Mouse (Mus musculus): ENCODE results near the gene Chrna1. TPM values are rescaled to one million over a fixed set of nuclear protein-coding genes. Genes with fewer than 3 reads are reported as not detected.

Chrna1 gene
- 0.05 and 0.07 TPM in 2 replicates for polyA plus RNA-seq (2012; rRNA removed)

DNA sequence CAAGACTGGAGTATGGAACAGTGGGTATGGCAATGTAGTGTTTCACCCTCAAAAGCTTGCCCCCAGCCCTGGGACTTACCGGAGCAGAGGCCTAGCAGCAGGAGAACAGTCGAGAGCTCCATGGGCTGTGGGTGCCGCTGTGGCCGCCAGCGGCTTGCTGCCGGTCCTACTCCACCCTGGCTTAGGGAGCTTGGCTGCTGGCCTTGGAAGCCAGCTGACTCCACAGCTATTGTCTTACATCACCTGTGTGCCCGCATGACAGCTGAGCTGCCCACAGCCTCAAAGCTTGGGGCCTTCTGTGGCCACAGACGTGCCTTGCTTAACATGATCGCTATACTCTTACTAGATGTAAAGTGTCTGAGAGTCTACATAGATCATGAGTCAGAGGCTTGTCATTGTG, at the start of gene Chrna1:
Gene Chrna1 (minus strand): TSS at position 173 of the 400 bp plus-strand sequence.
- H3K27me3 ChIP-seq (ENCODE audit: control insufficient read depth, insufficient read depth, low read length) = no peaks in the 10 kb centered on the region; the same call in 1 of the 2 replicates
- H3K4me1 ChIP-seq (replicated peaks; ENCODE audit: control insufficient read depth, insufficient read depth, low read length) = no peaks in the 10 kb centered on the region
- 97% methylated on average over 9 of the region's 9 CpGs for WGBS
- H3K4me3 ChIP-seq (ENCODE audit: control insufficient read depth, insufficient read depth, low read length) = no peak within 1 kb of the TSS
- no peak for DNase-seq
- H3K36me3 ChIP-seq (ENCODE audit: control insufficient read depth, insufficient read depth, low read length) = no peaks in the 10 kb centered on the region
- TF ChIP-seq CTCF (IDR thresholded peaks at IDR 0.05; ENCODE audit: borderline replicate concordance, control insufficient read depth, extremely low read depth, insufficient read depth, low read length, poor library complexity) = no peak
- TF ChIP-seq POLR2A (IDR thresholded peaks at IDR 0.05; ENCODE audit: control insufficient read depth, extremely low read depth, insufficient read depth, low read length, poor library complexity) = no peak
- no peak within 1 kb of the TSS for H3K27ac ChIP-seq (ENCODE audit: control insufficient read depth, insufficient read depth, low read length)

DNA sequence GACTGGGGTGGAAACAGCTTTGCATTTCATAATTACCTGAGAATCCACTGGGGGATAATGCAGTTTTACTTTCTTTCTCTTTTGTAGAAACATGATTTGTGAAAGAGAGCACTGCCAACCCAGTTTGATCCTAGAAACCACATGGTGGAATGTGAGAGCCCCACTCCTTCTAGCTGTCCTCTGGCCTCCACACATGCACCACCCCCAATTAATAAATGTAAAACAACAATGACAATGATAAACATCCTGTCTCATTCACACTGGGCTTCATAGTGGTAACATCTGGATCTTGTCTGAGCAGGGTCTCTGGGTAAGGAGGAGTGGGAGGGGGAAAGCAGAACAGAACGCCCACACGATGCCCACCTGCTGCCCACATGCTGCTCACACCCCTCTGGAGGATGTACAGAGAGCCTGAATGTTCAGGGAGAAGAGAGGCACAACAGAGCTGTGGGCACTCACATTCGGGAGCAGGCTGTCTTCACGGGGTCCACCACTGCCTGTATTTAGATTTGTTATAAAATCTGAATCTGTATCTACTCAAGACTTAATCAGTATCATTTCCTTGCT, 38.4 kb upstream of the Chrna1 start:
- DNase-seq = no peak
- 87% methylated on average over 4 of the region's 4 CpGs for WGBS
- Histone ChIP-seq H3K4me1 (replicated peaks; ENCODE audit: control insufficient read depth, insufficient read depth, low read length) (no peaks in the 10 kb centered on the region), H3K27ac (ENCODE audit: control insufficient read depth, insufficient read depth, low read length) (no peak overlapping the region), H3K27me3 (ENCODE audit: control insufficient read depth, insufficient read depth, low read length) (no peaks in the 10 kb centered on the region), H3K36me3 (ENCODE audit: control insufficient read depth, insufficient read depth, low read length) (no peaks in the 10 kb centered on the region), H3K4me3 (ENCODE audit: control insufficient read depth, insufficient read depth, low read length) (no peak overlapping the region)
- no peak for TF ChIP-seq POLR2A (IDR thresholded peaks at IDR 0.05; ENCODE audit: control insufficient read depth, extremely low read depth, insufficient read depth, low read length, poor library complexity)
- TF ChIP-seq CTCF (IDR thresholded peaks at IDR 0.05; ENCODE audit: borderline replicate concordance, control insufficient read depth, extremely low read depth, insufficient read depth, low read length, poor library complexity) = no peak

DNA sequence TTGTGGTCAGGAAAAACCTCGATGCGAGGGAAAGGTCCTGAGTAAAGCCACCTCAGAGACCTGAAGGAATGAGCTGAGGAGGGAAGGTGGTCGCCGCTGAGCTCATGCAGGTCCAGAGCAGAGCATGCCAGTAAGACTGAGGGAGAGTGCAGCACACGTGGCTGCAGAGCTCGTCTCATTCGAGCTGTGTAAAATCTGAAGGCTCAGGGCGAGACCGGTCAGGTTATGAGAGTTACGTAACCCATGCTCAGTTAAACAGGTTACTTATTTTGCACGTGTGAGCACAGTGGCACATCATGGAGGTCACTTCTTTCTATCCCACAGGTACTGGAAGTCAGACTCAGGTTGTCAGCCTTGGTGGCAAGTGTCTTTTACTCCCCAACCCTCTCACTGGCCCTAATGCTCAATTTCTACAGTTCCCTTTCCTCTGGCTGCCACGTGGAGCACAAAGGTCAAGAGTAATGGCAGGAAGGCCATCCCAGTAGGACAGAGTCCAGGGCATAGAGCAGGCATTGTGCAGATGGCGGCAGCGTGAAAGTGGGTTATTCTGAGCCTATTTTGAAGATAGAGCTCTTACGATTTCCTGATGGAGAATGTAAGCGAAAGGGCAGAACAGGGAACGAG, 36.4 kb upstream of the Chrna1 start:
- no peaks in the 10 kb centered on the region for H3K36me3 ChIP-seq (ENCODE audit: control insufficient read depth, insufficient read depth, low read length)
- 90% methylated on average over 17 of the region's 17 CpGs for WGBS
- TF ChIP-seq CTCF (IDR thresholded peaks at IDR 0.05; ENCODE audit: borderline replicate concordance, control insufficient read depth, extremely low read depth, insufficient read depth, low read length, poor library complexity) (no peak), POLR2A (IDR thresholded peaks at IDR 0.05; ENCODE audit: control insufficient read depth, extremely low read depth, insufficient read depth, low read length, poor library complexity) (no peak)
- H3K27ac ChIP-seq (ENCODE audit: control insufficient read depth, insufficient read depth, low read length) = no peak overlapping the region
- DNase-seq = no peak
- H3K4me3 ChIP-seq (ENCODE audit: control insufficient read depth, insufficient read depth, low read length) = no peak overlapping the region
- H3K27me3 ChIP-seq (ENCODE audit: control insufficient read depth, insufficient read depth, low read length) = no peaks in the 10 kb centered on the region
- no peaks in the 10 kb centered on the region for H3K4me1 ChIP-seq (replicated peaks; ENCODE audit: control insufficient read depth, insufficient read depth, low read length)

DNA sequence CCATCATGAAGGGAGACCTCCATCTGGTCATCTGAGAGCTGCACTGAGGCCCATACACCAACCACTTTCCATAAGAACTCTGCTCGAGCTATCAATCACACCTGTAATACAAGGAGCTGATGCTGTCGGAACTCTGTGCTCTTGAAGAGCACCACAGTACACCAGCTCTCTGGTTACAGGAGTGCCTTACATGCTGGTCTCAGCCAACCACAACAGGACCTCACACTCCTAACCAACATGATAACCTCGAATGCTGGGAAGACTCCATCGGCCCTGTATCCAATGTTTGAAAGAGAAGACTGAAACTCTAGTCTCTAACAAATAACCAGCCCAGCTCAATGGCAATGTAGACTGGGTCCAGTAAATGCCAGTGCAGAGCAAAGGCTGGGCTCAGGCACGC, 35.3 kb upstream of the Chrna1 start:
- no peak for DNase-seq
- no peak overlapping the region for H3K27ac ChIP-seq (ENCODE audit: control insufficient read depth, insufficient read depth, low read length)
- no peak overlapping the region for H3K4me3 ChIP-seq (ENCODE audit: control insufficient read depth, insufficient read depth, low read length)
- no peaks in the 10 kb centered on the region for H3K4me1 ChIP-seq (replicated peaks; ENCODE audit: control insufficient read depth, insufficient read depth, low read length)
- no peaks in the 10 kb centered on the region for H3K27me3 ChIP-seq (ENCODE audit: control insufficient read depth, insufficient read depth, low read length)
- H3K36me3 ChIP-seq (ENCODE audit: control insufficient read depth, insufficient read depth, low read length) = no peaks in the 10 kb centered on the region
- WGBS = 92% methylated on average over 5 of the region's 5 CpGs
- TF ChIP-seq POLR2A (IDR thresholded peaks at IDR 0.05; ENCODE audit: control insufficient read depth, extremely low read depth, insufficient read depth, low read length, poor library complexity) = no peak
- TF ChIP-seq CTCF (IDR thresholded peaks at IDR 0.05; ENCODE audit: borderline replicate concordance, control insufficient read depth, extremely low read depth, insufficient read depth, low read length, poor library complexity) = no peak

DNA sequence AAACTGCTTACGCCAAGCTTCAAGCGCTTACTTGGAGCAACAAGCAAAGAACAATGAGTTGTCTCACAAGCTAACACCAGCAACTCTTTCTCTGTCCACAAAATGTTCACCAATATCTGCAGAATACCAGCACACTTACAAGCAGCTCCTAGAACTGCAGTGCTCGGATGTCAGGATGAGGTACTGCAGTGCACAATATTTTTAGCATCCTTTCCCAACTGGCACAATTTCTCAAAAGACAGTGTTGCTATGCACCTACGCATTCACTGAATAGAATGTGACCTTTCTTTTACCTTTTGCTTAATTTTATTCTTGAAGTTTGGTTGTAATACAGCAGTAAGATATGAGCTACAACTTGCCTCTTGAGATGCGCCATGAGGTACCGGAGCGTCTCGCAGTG, 34.2 kb upstream of the Chrna1 start:
- Histone ChIP-seq H3K4me1 (replicated peaks; ENCODE audit: control insufficient read depth, insufficient read depth, low read length) (no peaks in the 10 kb centered on the region), H3K36me3 (ENCODE audit: control insufficient read depth, insufficient read depth, low read length) (no peaks in the 10 kb centered on the region), H3K4me3 (ENCODE audit: control insufficient read depth, insufficient read depth, low read length) (no peak overlapping the region), H3K27ac (ENCODE audit: control insufficient read depth, insufficient read depth, low read length) (no peak overlapping the region), H3K27me3 (ENCODE audit: control insufficient read depth, insufficient read depth, low read length) (no peaks in the 10 kb centered on the region)
- no peak for DNase-seq
- no peak for TF ChIP-seq CTCF (IDR thresholded peaks at IDR 0.05; ENCODE audit: borderline replicate concordance, control insufficient read depth, extremely low read depth, insufficient read depth, low read length, poor library complexity)
- no peak for TF ChIP-seq POLR2A (IDR thresholded peaks at IDR 0.05; ENCODE audit: control insufficient read depth, extremely low read depth, insufficient read depth, low read length, poor library complexity)
- 98% methylated on average over 8 of the region's 8 CpGs for WGBS

DNA sequence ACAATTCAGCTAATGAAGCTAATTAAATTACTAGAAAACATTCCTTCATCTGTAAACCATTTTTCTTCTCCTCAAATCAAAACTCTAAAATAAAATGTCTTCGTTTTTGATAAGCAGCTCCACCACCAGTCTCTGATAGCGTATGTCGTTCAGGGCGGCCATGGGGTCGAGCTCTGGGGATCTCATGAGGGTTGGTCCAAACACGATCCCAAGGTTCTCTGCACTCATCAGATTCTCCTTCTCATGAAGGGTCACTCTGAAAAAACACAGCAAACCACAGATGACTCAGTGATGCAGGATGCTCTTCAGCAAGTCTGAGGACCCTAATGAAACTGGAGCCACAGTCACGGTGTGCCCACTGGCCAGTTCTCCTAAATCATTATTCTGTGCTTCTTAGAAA, 32.8 kb upstream of the Chrna1 start:
- 95% methylated on average over 7 of the region's 7 CpGs for WGBS
- no peak for TF ChIP-seq POLR2A (IDR thresholded peaks at IDR 0.05; ENCODE audit: control insufficient read depth, extremely low read depth, insufficient read depth, low read length, poor library complexity)
- TF ChIP-seq CTCF (IDR thresholded peaks at IDR 0.05; ENCODE audit: borderline replicate concordance, control insufficient read depth, extremely low read depth, insufficient read depth, low read length, poor library complexity) = no peak
- Histone ChIP-seq H3K27ac (ENCODE audit: control insufficient read depth, insufficient read depth, low read length) (no peak overlapping the region), H3K4me3 (ENCODE audit: control insufficient read depth, insufficient read depth, low read length) (no peak overlapping the region), H3K4me1 (replicated peaks; ENCODE audit: control insufficient read depth, insufficient read depth, low read length) (no peaks in the 10 kb centered on the region), H3K36me3 (ENCODE audit: control insufficient read depth, insufficient read depth, low read length) (no peaks in the 10 kb centered on the region), H3K27me3 (ENCODE audit: control insufficient read depth, insufficient read depth, low read length) (no peaks in the 10 kb centered on the region)
- no peak for DNase-seq
